Mouse (Mus musculus) Patski (cell line): ENCODE data around the gene Sema3b. TPM values are rescaled to one million over a fixed set of nuclear protein-coding genes. Genes with fewer than 3 reads are reported as not detected.

Experiments
- ATAC-seq: fragments of 100-300 bp; one replicate; pipeline ENCODE4 v1.8.0; 2021
- CTCF ChIA-PET: fragments of 350-600 bp; sonication (Branson Sonifier 250); formaldehyde crosslinking; loops from one replicate; lab custom pipeline; 2022; ENCODE audit warnings: inconsistent platforms; lab: Charles Lee
- POLR2A ChIA-PET: fragments of 350-600 bp; sonication (Branson Sonifier 250); formaldehyde crosslinking; loops from one replicate; lab custom pipeline; 2022; ENCODE audit warnings: antibody characterized with exemption, inconsistent platforms; lab: Charles Lee
- DNase-seq: peaks from one replicate; pipeline ENCODE4 v3.0.0-alpha.2; 2011; ENCODE audit warnings: low read depth, low spot score
- H3K27me3 ChIP-seq: fragments of 371-371 bp; one replicate; pipeline ENCODE4 v1.5.1; 2021
- CTCF ChIP-seq: fragments of 100-300 bp; IDR thresholded peaks from one replicate; pipeline ENCODE4 v1.5.1; 2021
- in situ Hi-C: fragments of 300-500 bp; cut with MboI; formaldehyde crosslinking; loops from 3 replicates; pipeline ENCODE4 v1.11.1; 2018; ENCODE audit warnings: low pct_unique_long_range_greater_than_20kb, mixed read lengths
- polyA plus RNA-seq: library from polyadenylated mRNA; unstranded; gene quantifications from one replicate; pipeline ENCODE4 v1.2.3, GENCODE M21; 2021

Sema3b gene
- polyA plus RNA-seq, 1 experiment from 2014 or later: 39.1 TPM

DNA sequence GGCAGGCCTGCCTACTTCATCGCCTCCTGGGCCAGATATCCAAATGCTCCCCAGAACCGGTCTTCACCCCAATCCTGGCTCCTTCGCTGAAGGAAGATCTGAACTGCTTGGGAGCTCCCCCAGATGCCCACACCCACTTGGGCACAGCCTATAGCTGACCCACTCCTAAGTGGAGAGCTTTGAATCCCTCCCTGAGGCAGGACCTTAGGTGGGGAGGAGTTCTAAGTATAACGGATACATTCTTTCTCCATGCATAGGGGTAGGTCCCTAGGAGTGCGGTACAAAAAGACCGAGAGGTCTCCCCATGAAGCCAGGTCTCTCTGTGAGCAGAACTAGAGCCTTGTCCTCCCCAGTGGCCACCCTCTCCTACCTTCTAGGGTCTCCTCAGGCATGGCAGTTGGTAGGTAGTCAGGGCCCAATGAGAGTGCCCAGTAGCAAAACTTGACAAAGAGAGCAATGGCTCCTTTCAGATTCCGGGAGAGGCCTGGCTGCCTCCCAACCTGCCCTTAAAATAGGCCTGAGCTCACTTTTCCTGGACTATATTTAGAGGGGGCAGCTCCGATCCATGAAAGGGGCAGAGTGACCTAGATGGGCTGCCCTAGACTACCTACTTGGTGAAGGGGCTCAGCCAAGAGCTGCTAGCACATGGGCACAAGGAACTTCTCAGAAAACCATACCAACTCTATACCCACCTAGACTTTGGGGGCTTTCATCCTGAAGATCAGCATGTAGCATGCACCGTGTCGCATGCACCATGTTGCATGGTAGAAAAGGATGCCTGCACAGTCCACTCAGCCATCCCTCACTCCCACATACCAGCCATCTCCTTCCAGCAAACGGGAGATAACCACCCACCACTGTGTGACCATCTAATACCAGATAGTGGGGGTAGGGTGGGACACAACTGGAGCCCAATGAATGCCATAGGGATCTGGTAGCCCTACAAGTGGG is 12.1 kb downstream of the Sema3b start:
- CTCF ChIA-PET: interaction anchor here (0.9 kb wide), 1 partner anchor 31 kb away, joined by 3 read pairs; no protein-coding TSS in a partner anchor
- in situ Hi-C loops: no loop called here
- TF ChIP-seq CTCF: no peak
- POLR2A ChIA-PET: no interaction called here
- H3K27me3 ChIP-seq: no peaks in the 10 kb centered on the region
- ATAC-seq (no peak), DNase-seq (no peak)

DNA sequence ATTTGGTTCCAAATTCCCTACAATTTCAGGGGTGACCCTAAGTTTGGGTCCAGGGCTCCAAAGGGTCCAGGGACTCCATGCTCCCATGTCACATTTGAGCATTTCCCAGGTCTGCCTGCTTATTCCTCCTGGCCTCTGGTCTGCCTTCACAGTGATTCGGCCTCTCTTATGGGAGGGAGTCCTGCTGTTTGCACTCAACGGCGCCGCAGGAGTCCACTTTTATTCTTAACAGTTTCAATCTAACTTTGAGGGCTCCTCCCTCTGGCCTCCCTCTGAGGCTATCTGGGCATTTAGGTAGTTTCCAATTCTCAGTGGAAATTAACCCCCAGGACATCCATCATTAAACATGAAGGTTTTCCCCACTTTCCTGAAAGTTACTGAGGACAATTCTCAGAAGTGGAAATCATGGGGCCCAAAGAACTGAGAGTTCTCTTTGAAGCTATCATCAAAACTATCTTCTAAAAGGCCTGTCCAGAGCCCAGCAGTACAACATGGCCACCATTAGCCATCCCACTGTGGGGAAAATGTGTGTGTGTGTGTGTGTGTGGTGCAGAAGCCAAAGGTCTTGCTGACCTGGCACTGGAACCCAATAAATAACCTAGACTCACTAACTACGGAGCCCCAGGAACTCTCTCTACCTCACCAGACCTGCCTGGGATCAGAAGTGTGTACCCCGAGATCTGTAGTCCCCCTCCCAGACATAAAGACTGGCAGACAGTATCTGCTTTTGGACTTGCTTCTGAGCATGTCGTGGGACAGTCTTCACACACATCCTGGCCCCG is 14.6 kb downstream of the Sema3b start:
- DNase-seq (no peak), ATAC-seq (no peak)
- ChIA-PET POLR2A (interaction anchor here (0.6 to 1.2 kb wide), 2 partner anchors 19 to 37 kb away, joined by 3 to 4 read pairs; no protein-coding TSS in a partner anchor), CTCF (interaction anchor here (0.6 to 1.1 kb wide), 2 partner anchors 14 to 50 kb away, joined by 3 read pairs; partner anchors contain the start of gene Hyal3)
- no peaks in the 10 kb centered on the region for H3K27me3 ChIP-seq
- in situ Hi-C loops: no loop called here
- TF ChIP-seq CTCF: no peak

DNA sequence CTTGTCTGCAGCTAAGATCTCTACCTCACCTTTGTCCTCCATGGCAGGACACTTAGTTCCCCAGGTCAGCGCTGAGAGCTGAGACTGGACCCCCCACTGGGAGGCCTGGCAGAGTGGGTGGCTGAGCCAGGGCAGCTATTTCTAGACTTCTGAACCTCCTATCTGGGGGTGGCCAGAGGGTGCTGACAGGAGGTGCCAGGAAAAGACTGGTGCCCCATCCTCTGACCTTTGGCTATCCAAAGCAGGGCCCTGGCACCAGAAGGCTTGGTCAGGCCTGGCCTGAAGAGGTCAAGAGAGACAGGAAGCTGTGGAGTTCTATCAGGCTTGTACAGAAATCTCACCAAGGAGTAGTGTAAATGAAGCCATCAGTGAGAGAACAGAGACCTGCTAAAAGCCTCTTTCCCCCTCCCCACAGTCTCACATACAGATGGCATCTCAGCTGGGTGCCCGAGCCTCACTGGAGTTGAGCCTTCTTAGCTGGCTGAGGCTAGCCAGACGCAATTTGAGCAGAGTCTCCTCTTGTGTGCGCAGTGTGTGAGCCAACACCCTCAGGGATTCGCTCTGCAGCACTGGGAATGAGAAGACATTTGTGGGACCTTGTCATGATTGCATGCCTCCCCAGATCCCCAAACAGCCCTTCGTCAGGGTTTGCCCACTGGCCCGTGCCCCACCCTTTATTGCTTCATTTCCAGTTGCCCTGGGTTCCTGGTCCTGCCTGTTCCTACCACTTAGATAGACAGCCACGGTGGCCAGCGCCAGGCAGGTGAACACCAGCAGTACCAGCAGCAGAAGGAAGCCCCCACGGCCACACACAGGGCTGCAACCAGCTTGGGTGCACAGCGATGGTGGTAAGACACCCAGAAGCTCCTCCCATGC is 15.7 kb downstream of the Sema3b start:
- ChIA-PET CTCF (no interaction called here), POLR2A (interaction anchor here (1.2 kb wide), 1 partner anchor 18 kb away, joined by 3 read pairs; no protein-coding TSS in a partner anchor)
- in situ Hi-C loops: no loop called here
- no peak for DNase-seq
- no peak for TF ChIP-seq CTCF
- no peaks in the 10 kb centered on the region for H3K27me3 ChIP-seq
- ATAC-seq: peak; percentile 2

DNA sequence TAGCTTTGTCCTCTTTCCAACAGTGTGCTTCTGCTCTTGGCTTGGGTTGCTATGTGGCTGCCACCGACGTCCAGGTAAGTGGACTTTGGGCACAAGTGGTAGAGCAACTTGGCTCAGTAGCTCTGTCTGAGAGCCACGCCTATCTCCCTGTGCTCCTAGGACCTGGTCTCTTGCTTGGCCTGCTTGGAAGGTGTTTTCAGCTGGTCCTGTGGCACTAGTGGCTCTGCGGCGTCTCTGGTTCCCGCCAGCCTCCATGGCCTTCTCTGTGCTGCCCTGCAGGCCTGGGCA is 18.3 kb downstream of the Sema3b start:
- no peak for DNase-seq
- ChIA-PET CTCF (interaction anchor here (0.9 to 1.3 kb wide), 2 partner anchors 24 to 54 kb away, joined by 3 read pairs; no protein-coding TSS in a partner anchor), POLR2A (no interaction called here)
- TF ChIP-seq CTCF: no peak
- in situ Hi-C loops: no loop called here
- no peaks in the 10 kb centered on the region for H3K27me3 ChIP-seq
- no peak for ATAC-seq

DNA sequence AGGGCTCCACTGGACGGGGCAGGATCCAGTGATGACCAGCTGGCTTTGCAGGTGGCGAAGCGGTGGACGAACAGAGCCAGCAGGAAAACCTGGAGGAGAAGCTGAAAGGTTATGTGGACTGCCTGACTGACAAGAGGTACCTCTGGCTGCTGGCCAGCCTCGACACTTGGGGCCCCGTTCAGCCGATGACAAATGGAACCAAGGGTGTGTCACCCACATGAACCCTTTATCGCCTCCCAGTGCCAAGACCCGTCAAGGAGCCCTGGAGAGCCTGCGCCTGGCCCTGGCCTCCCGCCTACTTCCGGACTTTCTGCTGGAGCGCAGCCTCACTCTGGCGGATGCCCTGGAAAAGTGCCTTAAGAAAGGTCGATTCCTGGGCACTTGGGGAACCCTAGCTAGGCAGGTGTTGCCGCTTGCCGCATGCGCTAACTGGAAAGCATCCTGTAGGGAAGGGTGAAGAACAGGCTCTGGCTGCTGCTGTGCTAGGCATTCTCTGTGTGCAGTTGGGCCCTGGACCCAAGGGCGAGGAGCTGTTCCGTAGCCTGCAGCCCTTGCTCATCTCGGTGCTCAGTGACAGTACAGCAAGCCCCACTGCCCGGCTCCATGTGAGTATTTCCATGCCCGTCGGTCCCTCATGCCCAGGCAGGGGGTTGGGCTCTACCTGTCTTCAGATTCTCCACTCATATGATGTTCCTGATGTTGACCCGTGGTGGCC is 18.8 kb downstream of the Sema3b start:
- in situ Hi-C loops: no loop called here
- POLR2A ChIA-PET: no interaction called here
- no peaks in the 10 kb centered on the region for H3K27me3 ChIP-seq
- CTCF ChIA-PET: interaction anchor here (0.9 to 1.3 kb wide), 3 partner anchors 22 to 54 kb away, joined by 3 to 4 read pairs (median 3); no protein-coding TSS in a partner anchor
- no peak for TF ChIP-seq CTCF
- ATAC-seq: no peak
- no peak for DNase-seq

DNA sequence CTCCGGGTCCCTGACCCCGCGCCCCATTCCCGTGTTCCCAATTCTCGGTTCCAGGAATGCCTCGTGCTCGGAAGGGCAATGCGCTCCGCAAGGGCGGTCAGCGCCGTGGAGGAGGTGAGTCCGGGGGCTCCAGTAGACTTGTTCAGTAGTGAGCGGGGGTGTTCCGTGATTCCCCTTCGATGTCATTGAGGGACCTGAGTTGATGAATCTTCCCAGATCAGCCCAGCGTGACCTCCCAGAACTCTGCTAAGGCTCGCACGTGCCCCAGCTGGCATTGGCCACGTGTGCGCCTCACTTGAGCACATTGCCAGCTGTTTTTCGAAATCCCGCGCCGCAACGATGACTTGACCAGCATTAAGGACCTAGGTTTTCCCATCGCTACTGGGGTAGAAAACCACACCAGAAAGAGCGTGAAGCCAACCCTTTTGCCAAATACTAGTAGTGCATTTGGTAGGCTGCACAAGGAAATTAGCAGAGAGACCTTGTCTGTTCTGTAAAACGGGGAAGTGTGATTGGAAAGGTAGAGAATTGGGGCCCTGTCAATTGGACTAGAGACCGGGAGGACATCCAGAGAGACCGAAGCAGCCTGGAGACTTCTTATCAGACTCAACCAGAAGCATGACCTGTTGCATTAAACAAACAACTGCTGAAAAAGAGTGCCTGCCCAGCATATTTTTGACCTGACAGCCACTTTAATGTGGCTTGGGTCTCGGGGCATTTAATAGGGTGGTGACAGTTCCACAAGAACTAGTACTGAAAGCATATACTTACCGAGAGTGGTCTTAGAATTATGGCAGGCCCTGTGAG is 21.0 kb downstream of the Sema3b start:
- no peaks in the 10 kb centered on the region for H3K27me3 ChIP-seq
- ATAC-seq: peak; percentile 29
- CTCF ChIA-PET: interaction anchor here (1.0 to 1.6 kb wide), 2 partner anchors 19 to 25 kb away, joined by 4 to 5 read pairs; no protein-coding TSS in a partner anchor
- in situ Hi-C loops: no loop called here
- TF ChIP-seq CTCF: no peak
- POLR2A ChIA-PET: interaction anchor here (0.9 to 1.5 kb wide), 4 partner anchors 9 to 47 kb away, joined by 3 to 5 read pairs (median 4); partner anchors contain the start of genes Gnai2 and Naa80
- no peak for DNase-seq

DNA sequence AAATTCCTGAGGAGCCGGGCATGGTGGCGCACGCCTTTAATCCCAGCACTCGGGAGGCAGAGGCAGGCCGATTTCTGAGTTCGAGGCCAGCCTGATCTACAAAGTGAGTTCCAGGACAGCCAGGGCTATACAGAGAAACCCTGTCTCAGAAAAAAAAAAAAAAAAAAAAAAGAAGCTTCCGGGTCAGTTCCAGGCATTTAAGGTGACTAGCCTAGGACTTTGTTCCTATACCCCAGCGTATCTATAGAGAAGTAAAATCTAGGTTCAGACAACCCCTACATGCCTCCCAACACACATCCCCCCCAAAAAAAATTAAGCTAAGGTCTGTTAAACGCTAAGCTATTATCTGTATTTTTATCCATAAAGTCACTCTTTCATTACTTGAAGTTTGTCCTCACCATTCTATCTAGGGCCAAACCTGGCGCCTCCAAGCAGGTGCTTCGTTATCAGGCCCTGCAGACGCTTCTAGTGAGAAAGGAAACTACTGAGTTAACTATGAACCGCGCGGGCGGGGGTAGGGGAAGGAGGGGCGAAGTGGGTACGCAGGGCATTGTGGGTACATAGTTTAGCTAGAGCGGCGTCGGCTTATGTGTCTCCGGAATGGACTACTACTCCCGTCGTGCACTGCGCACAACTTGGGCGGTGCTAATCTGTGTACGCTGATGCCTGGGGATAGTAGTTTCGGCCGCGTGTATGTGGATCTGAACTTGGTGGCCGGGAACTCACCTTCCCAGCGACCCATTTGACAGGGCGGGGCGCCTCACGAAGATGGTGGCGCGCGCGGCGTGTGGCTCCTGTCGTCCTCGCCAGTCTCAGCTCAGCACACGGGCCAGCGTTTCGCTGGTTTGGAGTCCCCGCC is 21.8 kb downstream of the Sema3b start, which contains the start of gene Ifrd2:
TSS of gene Ifrd2 (plus strand) at position 669 of the 859 bp plus-strand sequence.
- ChIA-PET POLR2A (interaction anchor here (0.9 to 1.5 kb wide), 3 partner anchors 8 to 33 kb away, joined by 3 to 5 read pairs (median 4); partner anchors contain the start of gene Naa80), CTCF (interaction anchor here (1.0 to 1.6 kb wide), 2 partner anchors 18 to 26 kb away, joined by 4 to 5 read pairs; no protein-coding TSS in a partner anchor)
- peak; percentile 97 for ATAC-seq
- DNase-seq: peak; percentile 85
- H3K27me3 ChIP-seq: no peaks in the 10 kb centered on the region
- in situ Hi-C loops: no loop called here
- no peak for TF ChIP-seq CTCF

DNA sequence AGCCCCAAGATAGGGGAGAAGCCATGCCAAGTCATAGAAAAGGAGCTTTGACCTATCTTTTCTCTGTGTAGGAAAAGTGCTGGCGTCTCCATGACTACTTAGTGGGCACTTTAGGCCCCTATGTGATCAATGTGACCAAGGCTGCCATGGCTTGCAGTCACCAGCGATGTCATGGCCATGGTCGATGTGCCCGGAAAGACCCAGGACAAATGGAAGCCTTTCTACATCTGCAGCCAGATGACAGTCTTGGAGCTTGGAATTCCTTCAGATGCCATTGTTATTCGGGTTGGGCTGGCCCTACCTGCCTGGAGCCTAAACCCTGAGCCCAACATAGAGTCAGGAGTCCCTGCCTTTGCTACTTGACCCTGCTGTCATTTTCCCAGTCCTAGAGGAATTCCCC is 22.5 kb downstream of the Sema3b start:
- no peaks in the 10 kb centered on the region for H3K27me3 ChIP-seq
- ChIA-PET POLR2A (interaction anchor here (1.5 kb wide), 1 partner anchor 32 kb away, joined by 3 read pairs; no protein-coding TSS in a partner anchor), CTCF (interaction anchor here (1.5 to 1.6 kb wide), 2 partner anchors 17 to 21 kb away, joined by 3 to 5 read pairs; no protein-coding TSS in a partner anchor)
- TF ChIP-seq CTCF: no peak
- DNase-seq (no peak), ATAC-seq (no peak)
- in situ Hi-C loops: no loop called here
